13 mouse cellular contexts compared by ENCODE assay signal in genomic region chr6:5390952-5391351, GRCm38 (mm10). TPM values are rescaled to one million over a fixed set of nuclear protein-coding genes. Genes with fewer than 3 reads are reported as not detected.
DNase-seq lines count a peak whose midpoint lies in the region; ATAC-seq and TF ChIP-seq lines count a peak whose summit lies in the region.
"Had no signal": no experiment of that assay in that cellular context is flagged by ENCODE, and none has a peak within 500 bp of the region (broad histone marks: within the 10 kb centered on the region; RNA-seq: fewer than 3 reads in every experiment).

No protein-coding gene starts in this region.

- peak overlapping the region; percentile 73 for H3K9ac ChIP-seq in heart, embryonic 11.5 days (ENCODE audit: low read depth, low read length)
- peak overlapping the region; percentile 62 for H3K9ac ChIP-seq in embryonic facial prominence, embryonic 14.5 days (ENCODE audit: low read depth, low read length)
- peak overlapping the region; percentile 27 for H3K9ac ChIP-seq in intestine, embryonic 14.5 days (ENCODE audit: low read length)
- no peak overlapping the region for H3K9ac ChIP-seq in midbrain, embryonic 15.5 days

- TF ChIP-seq POLR2A in kidney, adult 2 months (IDR thresholded peaks at IDR 0.05; ENCODE audit: low read depth, low read length): no peak
- no peak for TF ChIP-seq POLR2A in thymus, adult 2 months (IDR thresholded peaks at IDR 0.05; ENCODE audit: control insufficient read depth, extremely low read depth, insufficient read depth, low read length, poor library complexity)

- TF ChIP-seq CTCF in kidney, adult 2 months (conservative IDR thresholded peaks at IDR 0.05; ENCODE audit: insufficient read depth, insufficient read length, low read depth, low read length): no peak
- no peak for TF ChIP-seq CTCF in thymus, adult 2 months (IDR thresholded peaks at IDR 0.05; ENCODE audit: borderline replicate concordance, control insufficient read depth, extremely low read depth, insufficient read depth, low read length, poor library complexity)

- H3K9me3 ChIP-seq in heart, embryonic 11.5 days (replicated peaks; ENCODE audit: control insufficient read depth, low read length): no peaks in the 10 kb centered on the region
- no peaks in the 10 kb centered on the region for H3K9me3 ChIP-seq in embryonic facial prominence, embryonic 14.5 days (ENCODE audit: control insufficient read depth, low read length)
- no peaks in the 10 kb centered on the region for H3K9me3 ChIP-seq in intestine, embryonic 14.5 days (ENCODE audit: control insufficient read depth, low read length)
- no peaks in the 10 kb centered on the region for H3K9me3 ChIP-seq in midbrain, embryonic 15.5 days
- H3K9me3 ChIP-seq: megakaryocyte, embryonic 14.5 days had no signal

- H3K4me1 ChIP-seq in heart, embryonic 11.5 days (ENCODE audit: control insufficient read depth, insufficient read depth, low read length): peaks cover 23% of the 10 kb centered on the region
- H3K4me1 ChIP-seq in embryonic facial prominence, embryonic 14.5 days (ENCODE audit: control insufficient read depth, insufficient read depth, low read length): no peaks in the 10 kb centered on the region
- H3K4me1 ChIP-seq in intestine, embryonic 14.5 days (replicated peaks; ENCODE audit: control insufficient read depth, insufficient read depth, low read length): peaks cover 7% of the 10 kb centered on the region; the same call in 1 of the 2 replicates
- H3K4me1 ChIP-seq in midbrain, embryonic 15.5 days: peaks cover 10% of the 10 kb centered on the region
- no peaks in the 10 kb centered on the region; the same call in 1 of the 2 replicates for H3K4me1 ChIP-seq in kidney, adult 2 months (ENCODE audit: control insufficient read depth, insufficient read depth, low read length)
- no peaks in the 10 kb centered on the region for H3K4me1 ChIP-seq in thymus, adult 2 months (replicated peaks; ENCODE audit: control insufficient read depth, insufficient read depth, low read length)

- H3K27ac ChIP-seq in heart, embryonic 11.5 days (ENCODE audit: low read depth, low read length): peak overlapping the region; percentile 81
- H3K27ac ChIP-seq in embryonic facial prominence, embryonic 14.5 days (replicated peaks; ENCODE audit: low read depth, low read length): peak overlapping the region; percentile 61
- H3K27ac ChIP-seq in intestine, embryonic 14.5 days (ENCODE audit: low read depth): 0 out of 2 replicates have a peak overlapping the region, but pooled peaks have one; percentile 16
- no peak overlapping the region for H3K27ac ChIP-seq in midbrain, embryonic 15.5 days
- H3K27ac ChIP-seq in kidney, adult 2 months (ENCODE audit: insufficient read depth, low read depth, low read length): no peak overlapping the region
- no peak overlapping the region for H3K27ac ChIP-seq in thymus, adult 2 months (ENCODE audit: control insufficient read depth, insufficient read depth, low read length)

- DNase-seq in heart, adult 8-10 months (ENCODE audit: low spot score): no peak
- no peak for DNase-seq in embryonic facial prominence, embryonic 14.5 days (ENCODE audit: low spot score)
- peak; percentile 51 for DNase-seq in intestine, embryonic 14.5 days (ENCODE audit: low spot score)
- DNase-seq in urinary bladder, postnatal 25 days (ENCODE audit: low spot score): no peak
- DNase-seq in kidney, adult 2 months: no peak
- no peak for DNase-seq in thymus, adult 2 months
- DNase-seq: adrenal gland, postnatal 10 days; kidney, adult 9 months; spleen, adult 18-20 months had no signal

- H3K27me3 ChIP-seq in heart, embryonic 11.5 days (ENCODE audit: control insufficient read depth, insufficient read depth, low read length): no peaks in the 10 kb centered on the region
- H3K27me3 ChIP-seq in embryonic facial prominence, embryonic 14.5 days (replicated peaks; ENCODE audit: control insufficient read depth, insufficient read depth, low read length): peaks cover 8% of the 10 kb centered on the region; the same call in 1 of the 2 replicates
- 0 out of 2 replicates have a peak, but pooled peaks cover 3% of the 10 kb centered on the region for H3K27me3 ChIP-seq in intestine, embryonic 14.5 days (replicated peaks; ENCODE audit: control insufficient read depth, insufficient read depth, low read length)
- H3K27me3 ChIP-seq in midbrain, embryonic 15.5 days (replicated peaks): peaks cover 6% of the 10 kb centered on the region; the same call in 1 of the 2 replicates
- peaks cover 5% of the 10 kb centered on the region for H3K27me3 ChIP-seq in kidney, adult 2 months (replicated peaks; ENCODE audit: control insufficient read depth, insufficient read depth, low read length)
- no peaks in the 10 kb centered on the region for H3K27me3 ChIP-seq in thymus, adult 2 months (ENCODE audit: control insufficient read depth, insufficient read depth, low read length)

- H3K4me3 ChIP-seq in heart, embryonic 11.5 days (ENCODE audit: low read depth, low read length): peak overlapping the region; percentile 55
- H3K4me3 ChIP-seq in embryonic facial prominence, embryonic 14.5 days (ENCODE audit: low read depth, low read length): peak overlapping the region; percentile 38
- H3K4me3 ChIP-seq in intestine, embryonic 14.5 days (ENCODE audit: low read depth, low read length): peak overlapping the region; percentile 30
- peak overlapping the region; percentile 10; the same call in 1 of the 2 replicates for H3K4me3 ChIP-seq in midbrain, embryonic 15.5 days
- no peak overlapping the region for H3K4me3 ChIP-seq in kidney, adult 2 months (ENCODE audit: insufficient read depth, low read depth, low read length)
- no peak overlapping the region for H3K4me3 ChIP-seq in thymus, adult 2 months (ENCODE audit: control insufficient read depth, insufficient read depth, low read length)

- WGBS in heart, embryonic 11.5 days (ENCODE audit: insufficient replicate concordance): 10% methylated on average over 10 of the region's 10 CpGs
- WGBS in embryonic facial prominence, embryonic 14.5 days: 14% methylated on average over 10 of the region's 10 CpGs
- WGBS in intestine, embryonic 14.5 days: 34% methylated on average over 10 of the region's 10 CpGs
- WGBS in midbrain, embryonic 15.5 days: 15% methylated on average over 10 of the region's 10 CpGs
- WGBS in kidney, adult 2 months: 38% methylated on average over 10 of the region's 10 CpGs
- 54% methylated on average over 10 of the region's 10 CpGs for WGBS in thymus, adult 2 months

- no peak for ATAC-seq in heart, embryonic 11.5 days (replicated peaks; ENCODE audit: insufficient number of reproducible peaks, low FRiP score, low TSS enrichment)
- no peak for ATAC-seq in embryonic facial prominence, embryonic 14.5 days (ENCODE audit: low read depth)
- no peak for ATAC-seq in intestine, embryonic 14.5 days (replicated peaks; ENCODE audit: low FRiP score, low TSS enrichment, low read depth)
- ATAC-seq in midbrain, embryonic 15.5 days (replicated peaks): no peak

- peak overlapping the region; percentile 64 for H3K4me2 ChIP-seq in heart, embryonic 11.5 days
- H3K4me2 ChIP-seq in embryonic facial prominence, embryonic 14.5 days (ENCODE audit: low read depth, low read length): peak overlapping the region; percentile 60
- H3K4me2 ChIP-seq in intestine, embryonic 14.5 days (ENCODE audit: low read length): peak overlapping the region; percentile 48
- peak overlapping the region; percentile 42 for H3K4me2 ChIP-seq in midbrain, embryonic 15.5 days

- no peaks in the 10 kb centered on the region for H3K36me3 ChIP-seq in heart, embryonic 11.5 days (ENCODE audit: control insufficient read depth, insufficient read depth, low read length)
- H3K36me3 ChIP-seq in embryonic facial prominence, embryonic 14.5 days (ENCODE audit: control insufficient read depth, insufficient read depth, low read length): no peaks in the 10 kb centered on the region
- no peaks in the 10 kb centered on the region for H3K36me3 ChIP-seq in intestine, embryonic 14.5 days (ENCODE audit: control insufficient read depth, insufficient read depth, low read length)
- no peaks in the 10 kb centered on the region for H3K36me3 ChIP-seq in midbrain, embryonic 15.5 days (replicated peaks)
- no peaks in the 10 kb centered on the region for H3K36me3 ChIP-seq in kidney, adult 2 months (ENCODE audit: control insufficient read depth, insufficient read depth, low read length)
- H3K36me3 ChIP-seq in thymus, adult 2 months (ENCODE audit: control insufficient read depth, insufficient read depth, low read length): no peaks in the 10 kb centered on the region

RNA-seq across cellular contexts. Expression of gene Asb4, which starts 7.8 kb away (rescaled TPM):
- polyA plus RNA-seq in heart, embryonic 11.5 days (2014; fragmentation: Nextera tagmentation; extraction: Ambion mirVana): 58.4 and 70.1 TPM in 2 replicates
- total RNA-seq in heart, adult 8-10 months (2022): 1 to 10 TPM; 4.6 to 7.3 (median 5.6) TPM
- 31.4 and 42.3 TPM in 2 replicates for polyA plus RNA-seq in embryonic facial prominence, embryonic 14.5 days (2014; fragmentation: Nextera tagmentation; extraction: Ambion mirVana)
- 28.5 and 32.0 TPM in 2 replicates for polyA plus RNA-seq in intestine, embryonic 14.5 days (2014; fragmentation: Nextera tagmentation; extraction: Ambion mirVana)
- polyA plus RNA-seq in midbrain, embryonic 15.5 days (2015; fragmentation: Nextera tagmentation; extraction: Ambion mirVana): 17.5 and 17.6 TPM in 2 replicates
- polyA plus RNA-seq in kidney, adult 2 months (2012; rRNA removed): 0.42 and 0.69 TPM in 2 replicates
- polyA plus RNA-seq in thymus, adult 2 months (2012; rRNA removed): 0.34 and 0.61 TPM in 2 replicates
- polyA plus RNA-seq: erythroblast, embryonic 14.5 days had no signal

Comparison
In these comparisons a context has a peak if more than half of its experiments do, and no peak if none do; other contexts are left out.
1. H3K27ac ChIP-seq: peak in heart, embryonic 11.5 days (single experiment), embryonic facial prominence, embryonic 14.5 days (single experiment) and intestine, embryonic 14.5 days (single experiment); none in midbrain, embryonic 15.5 days (single experiment), kidney, adult 2 months (single experiment) and thymus, adult 2 months (single experiment).
2. H3K4me3 ChIP-seq: peak in heart, embryonic 11.5 days (single experiment), embryonic facial prominence, embryonic 14.5 days (single experiment), intestine, embryonic 14.5 days (single experiment) and midbrain, embryonic 15.5 days (single experiment); none in kidney, adult 2 months (single experiment) and thymus, adult 2 months (single experiment).
3. RNA of gene Asb4, which starts 7.8 kb away (polyA plus RNA-seq): 58.4 to 70.1 TPM in heart, embryonic 11.5 days, 31.4 to 42.3 TPM in embryonic facial prominence, embryonic 14.5 days, 28.5 to 32.0 TPM in intestine, embryonic 14.5 days and 17.5 to 17.6 TPM in midbrain, embryonic 15.5 days; 0.42 to 0.69 TPM in kidney, adult 2 months and 0.34 to 0.61 TPM in thymus, adult 2 months; every median in the first group is over 10 times any median in the second.
4. Peak in every context shown above with its lines, with median percentiles within 50 percentile points of each other: H3K4me2 ChIP-seq.